Mouse (Mus musculus) embryonic facial prominence, embryonic 11.5 days (tissue): ENCODE measurements around the gene Hsd17b14. TPM values are rescaled to one million over a fixed set of nuclear protein-coding genes. Genes with fewer than 3 reads are reported as not detected.

Source experiments
- ATAC-seq: fragments of 200-750 bp; cut with Nextera tagmentation; replicated peaks from 2 replicates; pipeline ENCODE4 v1.8.0; 2017; ENCODE audit warnings: low read depth; ENCODE audit not compliant: insufficient number of reproducible peaks, low FRiP score, low TSS enrichment
- DNase-seq: peaks from one replicate; pipeline ENCODE4 v3.0.0-alpha.2; 2015; ENCODE audit warnings: low spot score
- H3K27ac ChIP-seq: fragments of 300-500 bp; sonication (generic); replicated peaks from 2 replicates; pipeline ENCODE4 v1.5.1; 2014; ENCODE audit warnings: mild to moderate bottlenecking, low read depth, low read length, control low read depth
- H3K27me3 ChIP-seq: fragments of 300-500 bp; sonication (generic); 2 replicates; pipeline ENCODE4 v1.6.1; 2014; ENCODE audit warnings: mild to moderate bottlenecking, low read length, moderate library complexity, mixed read lengths; ENCODE audit not compliant: control insufficient read depth, insufficient read depth
- H3K36me3 ChIP-seq: fragments of 300-500 bp; sonication (generic); replicated peaks from 2 replicates; pipeline ENCODE4 v1.6.1; 2014; ENCODE audit warnings: low read depth, mild to moderate bottlenecking, low read length, moderate library complexity, mixed read lengths; ENCODE audit not compliant: control insufficient read depth, insufficient read depth
- H3K4me1 ChIP-seq: fragments of 300-500 bp; sonication (generic); 2 replicates; pipeline ENCODE4 v1.6.1; 2014; ENCODE audit warnings: low read length, mixed read lengths; ENCODE audit not compliant: control insufficient read depth, insufficient read depth
- H3K4me2 ChIP-seq: fragments of 300-500 bp; sonication (generic); 2 replicates; pipeline ENCODE4 v1.6.1; 2014; ENCODE audit warnings: low read depth, mild to moderate bottlenecking, control low read depth, low read length, moderate library complexity
- H3K4me3 ChIP-seq: fragments of 300-500 bp; sonication (generic); 2 replicates; pipeline ENCODE4 v1.5.1; 2014; ENCODE audit warnings: low read depth, low read length, control low read depth
- H3K9ac ChIP-seq: fragments of 300-500 bp; sonication (generic); replicated peaks from 2 replicates; pipeline ENCODE4 v1.6.1; 2014; ENCODE audit warnings: mild to moderate bottlenecking, control low read depth, low read length
- H3K9me3 ChIP-seq: fragments of 300-500 bp; sonication (generic); replicated peaks from 2 replicates; pipeline ENCODE4 v1.6.1; 2016; ENCODE audit warnings: mild to moderate bottlenecking, low read length, inconsistent platforms, mixed read lengths; ENCODE audit not compliant: control insufficient read depth
- WGBS: fragments of 180-500 bp; shearing (Covaris S2); extraction: QIAGEN DNeasy Blood & Tissue Kit; methylation state at CpG from one replicate; pipeline ENCODE4 v1.1.7; 2014; 5-methylcytosine and 5-hydroxymethylcytosine counted together
- polyA plus RNA-seq: library from polyadenylated mRNA; unstranded; fragments of >200 nt; fragmentation: Nextera tagmentation; extraction: Ambion mirVana; gene quantifications from 2 replicates; pipeline ENCODE4 v1.2.1, GENCODE M21; 2014

Hsd17b14 gene
- polyA plus RNA-seq, 1 experiment from 2014 or later, result 0.53 TPM

- ATAC-seq, result no peak
- no peak overlapping the region for H3K27ac ChIP-seq
- H3K9ac ChIP-seq, result peak overlapping the region; percentile 54; the same call in 1 of the 2 replicates
- no peaks in the 10 kb centered on the region for H3K27me3 ChIP-seq
- H3K4me2 ChIP-seq, result peak overlapping the region; percentile 70
- no peaks in the 10 kb centered on the region for H3K36me3 ChIP-seq
- no peak for DNase-seq
- peaks cover 4% of the 10 kb centered on the region; the same call in 1 of the 2 replicates for H3K4me1 ChIP-seq
- WGBS, result 73% methylated on average over 10 of the region's 10 CpGs
- H3K9me3 ChIP-seq, result no peaks in the 10 kb centered on the region
- peak overlapping the region; percentile 43 for H3K4me3 ChIP-seq
Measured at GRCm38 (mm10) chr7:45537602-45538001, 17.1 kb upstream of the Hsd17b14 start.

- WGBS, result 3% methylated on average over 28 of the region's 29 CpGs
- no peaks in the 10 kb centered on the region for H3K9me3 ChIP-seq
- no peak overlapping the region for H3K27ac ChIP-seq
- peak overlapping the region; percentile 54 for H3K9ac ChIP-seq
- H3K27me3 ChIP-seq, result no peaks in the 10 kb centered on the region
- H3K36me3 ChIP-seq, result no peaks in the 10 kb centered on the region
- peak; percentile 68 for ATAC-seq
- H3K4me1 ChIP-seq, result peaks cover 4% of the 10 kb centered on the region; the same call in 1 of the 2 replicates
- peak overlapping the region; percentile 70 for H3K4me2 ChIP-seq
- H3K4me3 ChIP-seq, result peak overlapping the region; percentile 43
- DNase-seq, result peak; percentile 72
Measured at GRCm38 (mm10) chr7:45538163-45539041, 16.3 kb upstream of the Hsd17b14 start.

GRCm38 (mm10) chr7:45539095-45539494, 15.6 kb upstream of the Hsd17b14 start:
- Histone ChIP-seq H3K4me1 (peaks cover 4% of the 10 kb centered on the region; the same call in 1 of the 2 replicates), H3K27ac (no peak overlapping the region), H3K27me3 (no peaks in the 10 kb centered on the region), H3K4me2 (no peak overlapping the region), H3K4me3 (no peak overlapping the region), H3K36me3 (no peaks in the 10 kb centered on the region), H3K9me3 (no peaks in the 10 kb centered on the region), H3K9ac (no peak overlapping the region)
- ATAC-seq (no peak), DNase-seq (no peak)
- WGBS, result 80% methylated on average over 3 of the region's 3 CpGs

- no peak for DNase-seq
- Histone ChIP-seq H3K4me3 (no peak overlapping the region), H3K9me3 (no peaks in the 10 kb centered on the region), H3K9ac (no peak overlapping the region), H3K4me1 (peaks cover 4% of the 10 kb centered on the region; the same call in 1 of the 2 replicates), H3K27ac (no peak overlapping the region), H3K36me3 (no peaks in the 10 kb centered on the region), H3K4me2 (no peak overlapping the region), H3K27me3 (no peaks in the 10 kb centered on the region)
- WGBS, result 82% methylated on average over 2 of the region's 2 CpGs
- ATAC-seq, result no peak
Measured at GRCm38 (mm10) chr7:45540213-45540612, 14.5 kb upstream of the Hsd17b14 start.

GRCm38 (mm10) chr7:45544525-45544924, 10.2 kb upstream of the Hsd17b14 start:
- no peaks in the 10 kb centered on the region for H3K4me1 ChIP-seq
- no peak overlapping the region for H3K27ac ChIP-seq
- WGBS, result 88% methylated on average over 1 of the region's 1 CpGs
- ATAC-seq, result no peak
- no peaks in the 10 kb centered on the region for H3K36me3 ChIP-seq
- no peak overlapping the region for H3K4me2 ChIP-seq
- no peak overlapping the region for H3K4me3 ChIP-seq
- DNase-seq, result no peak
- no peaks in the 10 kb centered on the region for H3K27me3 ChIP-seq
- H3K9me3 ChIP-seq, result no peaks in the 10 kb centered on the region
- H3K9ac ChIP-seq, result no peak overlapping the region

- ATAC-seq (no peak), DNase-seq (no peak)
- Histone ChIP-seq H3K36me3 (no peaks in the 10 kb centered on the region), H3K4me2 (no peak overlapping the region), H3K4me3 (no peak overlapping the region), H3K4me1 (no peaks in the 10 kb centered on the region; the same call in 1 of the 2 replicates), H3K9me3 (no peaks in the 10 kb centered on the region), H3K27me3 (no peaks in the 10 kb centered on the region), H3K9ac (no peak overlapping the region), H3K27ac (no peak overlapping the region)
- 87% methylated on average over 16 of the region's 16 CpGs for WGBS
Measured at GRCm38 (mm10) chr7:45549641-45550436, 4.9 kb upstream of the Hsd17b14 start.

- WGBS, result 76% methylated on average over 11 of the region's 11 CpGs
- DNase-seq, result no peak
- H3K36me3 ChIP-seq, result no peaks in the 10 kb centered on the region
Measured at GRCm38 (mm10) chr7:45550821-45551511, 3.7 kb upstream of the Hsd17b14 start.

More at GRCm38 (mm10) chr7:45550821-45551511, 3.7 kb upstream of the Hsd17b14 start:
- Histone ChIP-seq H3K9ac (no peak overlapping the region), H3K27me3 (no peaks in the 10 kb centered on the region), H3K4me1 (no peaks in the 10 kb centered on the region; the same call in 1 of the 2 replicates), H3K27ac (no peak overlapping the region), H3K9me3 (no peaks in the 10 kb centered on the region), H3K4me2 (no peak overlapping the region), H3K4me3 (no peak overlapping the region)
- ATAC-seq, result no peak
